Mouse (Mus musculus) spleen, adult 18-20 months (tissue): ENCODE results near the gene Gm10184.
"Not testable (repeated sequence)": the region's sequence is repeated elsewhere in the genome, so short reads cannot be mapped to it uniquely, and the experiment has no call there.

Source experiments
- DNase-seq, 2 experiments: peaks; one replicate each; pipeline ENCODE4 v3.0.0; 2022; ENCODE audit warnings: mixed read lengths in 2 of 2

Gene Gm10184

DNA sequence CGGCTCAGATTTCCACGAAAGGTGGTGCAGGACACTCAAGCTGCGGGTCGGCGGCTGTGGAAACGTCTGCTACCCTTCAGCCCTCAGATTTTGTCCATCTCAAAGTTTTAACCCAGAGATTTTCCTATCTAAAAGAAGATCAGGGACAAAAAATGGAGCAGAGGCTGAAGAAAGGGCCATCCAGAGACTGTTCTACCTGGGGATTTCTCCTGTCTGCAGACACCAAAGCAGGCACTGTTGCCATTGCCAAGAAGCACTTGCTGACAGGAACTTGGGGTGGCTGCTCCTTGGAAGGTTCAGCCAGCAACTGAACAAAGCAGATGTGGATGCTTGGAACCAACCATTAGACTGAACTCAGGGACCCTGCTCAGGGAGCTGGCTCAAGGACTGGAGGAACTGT, at the start of gene Gm10184:
TSS of gene Gm10184 (minus strand) at position 101 of the 400 bp plus-strand sequence.
- no peak for DNase-seq

DNA sequence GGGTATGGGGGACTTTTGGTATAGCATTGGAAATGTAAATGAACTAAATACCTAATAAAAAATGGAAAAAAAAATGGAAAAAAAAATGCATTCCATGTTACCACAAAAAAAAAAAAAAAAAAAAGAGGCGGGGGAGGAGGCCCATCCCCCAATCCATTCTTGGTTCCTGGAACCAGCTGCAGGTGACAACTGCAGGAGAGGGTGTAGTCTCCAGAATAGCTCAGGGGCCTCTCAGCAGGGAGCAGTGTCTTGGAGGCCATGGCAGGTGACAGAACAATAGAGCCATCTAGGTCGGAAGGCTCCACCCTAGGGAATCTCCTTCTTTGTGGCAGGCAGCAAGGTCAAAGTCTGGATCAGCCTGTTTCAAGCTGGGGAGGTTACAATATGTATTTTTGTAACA, 23.7 kb upstream of the Gm10184 start:
- no peak for DNase-seq

DNA sequence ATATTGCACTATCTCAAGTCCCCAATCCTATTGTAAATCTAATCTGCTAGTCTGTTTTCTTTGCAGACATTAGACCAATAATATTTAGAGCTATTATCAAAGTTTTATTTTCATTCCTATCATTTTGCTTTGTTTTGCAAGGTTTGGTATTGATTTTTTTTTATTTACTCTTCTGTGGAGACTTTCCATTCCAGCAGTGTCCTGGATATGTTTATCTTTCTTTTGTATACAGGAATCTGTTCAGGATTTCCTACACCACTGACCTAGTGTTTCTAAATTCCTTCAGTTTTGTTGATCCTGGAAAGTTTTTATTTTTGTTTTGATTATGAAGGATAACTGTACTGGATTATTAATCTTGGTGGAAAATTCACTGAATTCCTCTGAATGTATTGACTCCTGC, 2.6 kb downstream of the Gm10184 start:
- DNase-seq = no peak

DNA sequence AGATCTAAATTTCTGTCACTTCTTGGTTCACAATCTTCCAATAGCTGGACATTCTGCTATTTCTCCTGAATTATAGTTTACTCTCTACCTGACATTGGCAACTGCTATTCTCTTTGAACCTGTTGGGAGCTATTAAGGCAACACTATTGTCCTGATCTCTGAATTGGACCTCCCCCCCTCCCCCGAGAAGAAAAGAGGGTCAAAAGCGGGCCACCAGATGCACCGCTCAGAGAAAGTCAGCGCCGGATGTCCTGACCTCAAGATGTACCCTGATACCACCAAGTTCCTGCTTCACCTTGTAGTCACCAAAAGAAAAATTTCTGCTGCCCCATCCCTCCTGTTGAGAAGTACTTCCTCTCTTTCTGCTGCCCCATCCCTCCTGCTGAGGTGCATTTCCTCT, 5.5 kb downstream of the Gm10184 start:
- not testable (repeated sequence) for DNase-seq

DNA sequence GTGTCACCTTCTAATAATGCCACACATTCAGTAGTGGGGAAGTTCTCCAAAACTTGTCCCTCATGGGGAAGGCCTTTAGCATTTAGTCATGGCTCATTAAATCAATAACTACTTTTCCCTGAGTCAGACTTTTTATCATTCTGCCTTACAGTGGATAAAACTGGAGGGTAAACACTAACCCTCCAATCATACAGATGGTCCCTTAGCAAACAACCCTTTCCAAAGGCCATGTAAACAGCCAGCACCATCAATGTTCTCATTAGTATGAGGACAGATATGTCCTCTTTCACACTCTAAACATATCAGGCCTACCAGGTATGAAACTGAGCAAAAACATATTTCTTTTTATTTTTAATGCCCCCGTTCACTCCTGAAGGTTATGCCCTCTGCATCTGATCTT, 7.5 kb downstream of the Gm10184 start:
- DNase-seq = no peak

DNA sequence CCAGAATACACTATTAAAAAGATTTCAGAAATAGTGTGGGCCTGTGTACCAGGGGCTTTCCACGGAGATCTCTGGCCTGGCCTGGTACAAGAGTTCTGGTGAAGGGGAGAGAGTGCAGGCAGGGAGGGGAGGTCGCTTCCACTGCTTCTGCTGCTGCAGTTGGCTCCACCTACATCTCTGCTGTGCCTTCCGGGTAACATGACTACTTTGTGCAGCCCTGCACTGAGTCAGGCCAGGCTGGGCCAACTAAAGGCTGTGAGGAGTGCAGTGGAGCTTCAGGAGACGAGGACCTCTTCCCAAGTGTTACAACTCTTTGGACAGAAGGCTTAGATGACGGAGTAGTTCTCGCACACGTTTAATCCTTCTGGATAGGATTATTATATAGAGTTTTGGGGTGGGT, 9.6 kb downstream of the Gm10184 start:
- no peak for DNase-seq

DNA sequence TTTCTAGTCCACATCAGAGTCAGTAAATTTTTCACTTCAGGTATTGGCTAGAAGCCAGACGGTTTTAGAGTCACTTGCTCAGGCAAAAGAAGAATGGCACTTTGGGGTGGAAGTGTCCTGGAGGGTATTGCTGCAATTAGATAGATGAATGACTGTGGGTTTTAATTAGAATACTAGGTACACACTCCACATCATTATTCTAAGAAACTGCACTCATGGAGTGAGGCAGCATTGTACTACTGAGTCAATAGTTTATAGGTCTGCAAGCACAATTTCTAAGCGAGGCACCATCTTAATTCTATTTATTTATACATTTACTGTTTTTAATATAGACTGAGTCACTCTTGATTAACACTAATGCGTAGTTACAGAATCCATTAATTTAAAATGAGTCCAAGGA, 10.4 kb downstream of the Gm10184 start:
- DNase-seq = no peak

DNA sequence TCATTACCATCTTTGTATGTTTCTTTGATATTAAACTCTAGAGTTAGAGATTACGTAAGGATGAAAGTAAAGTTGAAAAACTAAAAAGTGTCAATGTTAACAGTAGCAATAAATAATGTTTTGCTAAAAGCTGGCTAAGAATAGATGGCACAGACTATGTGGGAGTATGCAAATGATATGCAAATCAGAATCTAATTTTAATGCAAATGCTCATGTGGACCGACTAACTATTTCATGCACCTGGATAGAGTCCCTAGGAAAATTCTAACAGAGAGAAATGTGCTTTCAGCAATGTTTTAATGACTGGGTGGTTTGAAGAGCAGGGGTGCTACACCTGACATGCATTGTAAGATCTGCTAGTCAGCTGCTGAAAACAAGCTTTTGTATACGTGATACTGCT, 45.3 kb downstream of the Gm10184 start:
- no peak for DNase-seq
